Mouse (Mus musculus) liver, embryonic 14.5 days (tissue): ENCODE results near the gene Stub1.

Source experiments
- CTCF ChIP-seq: IDR thresholded peaks from 2 replicates; pipeline ENCODE4 v1.5.1; 2016; ENCODE audit warnings: antibody characterized with exemption, low read depth, control low read depth
- EP300 ChIP-seq: IDR thresholded peaks from 2 replicates; pipeline ENCODE4 v1.6.1; 2016; ENCODE audit warnings: antibody characterized with exemption, low read depth

DNA sequence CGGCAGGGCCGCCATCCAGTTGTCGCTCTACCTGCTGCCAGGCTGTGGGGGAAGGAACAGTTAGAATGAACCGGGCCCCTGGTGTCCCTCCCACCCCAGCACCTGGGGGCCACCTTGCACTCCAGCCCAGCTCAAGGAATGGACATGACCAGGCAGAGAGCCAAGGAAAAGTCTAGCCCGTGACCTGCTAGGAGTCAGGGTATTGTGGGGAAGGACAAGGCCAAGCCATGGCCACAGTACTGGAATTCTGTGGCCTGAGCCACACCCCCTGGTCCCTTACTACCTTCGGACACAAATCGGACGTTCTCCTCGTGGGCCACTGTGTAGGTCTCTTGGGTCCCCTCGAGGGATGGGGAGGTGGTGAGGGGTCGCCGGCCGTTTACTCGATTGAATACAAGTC, 31.1 kb upstream of the Stub1 start:
- no peak for TF ChIP-seq CTCF
- TF ChIP-seq EP300 = no peak
